12 mouse cellular contexts compared by ENCODE assay signal in the genomic region with DNA sequence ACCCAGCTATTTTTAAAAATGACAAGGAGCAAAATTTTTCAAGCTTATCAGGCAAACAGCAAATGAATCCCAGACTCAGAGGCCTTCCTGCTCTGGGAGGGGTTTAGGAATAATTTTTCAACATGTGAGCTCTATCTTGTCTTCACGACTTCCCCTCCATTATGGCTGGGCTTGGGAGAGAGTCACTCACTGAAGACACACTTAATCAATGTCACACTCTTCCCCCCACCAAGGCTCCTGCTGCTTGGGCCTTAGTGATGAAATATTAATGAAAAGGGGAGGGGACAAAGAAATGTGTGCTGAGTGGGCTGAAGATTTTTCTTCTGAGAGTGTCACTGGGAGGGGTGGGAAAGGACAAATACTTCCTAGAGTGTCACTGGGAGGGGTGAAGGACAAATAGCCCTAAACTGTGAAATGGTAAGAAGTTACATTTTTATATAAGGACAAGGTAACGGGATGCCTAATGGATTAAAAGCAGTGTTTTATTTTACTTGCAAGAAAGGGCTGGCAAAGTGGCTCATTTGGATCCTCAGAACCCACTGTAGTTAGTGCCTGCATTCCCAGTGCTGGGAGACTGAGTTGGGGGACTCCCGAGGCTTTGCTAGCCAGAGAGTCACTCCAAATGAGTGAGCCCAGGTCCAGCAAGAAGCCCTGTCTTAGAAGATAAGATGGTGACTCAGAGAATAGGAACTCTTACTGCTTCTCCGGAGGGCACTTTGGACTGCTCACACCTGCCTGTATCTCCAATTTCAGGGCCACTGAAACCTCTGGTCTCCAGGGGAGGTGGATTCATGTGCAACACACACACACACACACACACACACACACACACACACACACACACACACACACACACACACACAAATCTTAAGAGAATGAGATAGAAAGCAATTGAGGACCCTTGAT.
DNase-seq lines count a peak whose midpoint lies in the region; ATAC-seq and TF ChIP-seq lines count a peak whose summit lies in the region.
"Had no signal": no experiment of that assay in that cellular context is flagged by ENCODE, and none has a peak within 500 bp of the region (broad histone marks: within the 10 kb centered on the region; RNA-seq: fewer than 3 reads in every experiment).

No protein-coding gene starts in this region.

- H3K4me3 ChIP-seq in layer of hippocampus, adult 2 months = no peak overlapping the region
- H3K4me3 ChIP-seq in forebrain, embryonic 16.5 days (replicated peaks; ENCODE audit: low read length) = no peak overlapping the region
- peak overlapping the region; percentile 51 for H3K4me3 ChIP-seq in midbrain, embryonic 10.5 days

- H3K36me3 ChIP-seq in forebrain, embryonic 16.5 days (ENCODE audit: control insufficient read depth, insufficient read depth) = no peaks in the 10 kb centered on the region
- H3K36me3 ChIP-seq in midbrain, embryonic 10.5 days = no peaks in the 10 kb centered on the region

- H3K4me1 ChIP-seq in forebrain, embryonic 16.5 days (replicated peaks; ENCODE audit: control insufficient read depth, insufficient read depth, low read length) = peaks cover 24% of the 10 kb centered on the region
- peaks cover 68% of the 10 kb centered on the region for H3K4me1 ChIP-seq in midbrain, embryonic 10.5 days

- TF ChIP-seq CTCF in layer of hippocampus, adult 2 months (conservative IDR thresholded peaks at IDR 0.05) = no peak

- no peak for DNase-seq in layer of hippocampus, adult 2 months (ENCODE audit: low spot score in 2 of 2)
- no peak for DNase-seq in layer of hippocampus, adult 18-20 months (ENCODE audit: low spot score in 2 of 2)
- peak; percentile 32 for DNase-seq in midbrain, embryonic 10.5 days (ENCODE audit: low spot score)
- peak; percentile 43 for DNase-seq in retina, postnatal 1 day
- DNase-seq in ovary, postnatal 10 days (ENCODE audit: low spot score) = no peak
- no peak for DNase-seq in spleen, adult 12 weeks (ENCODE audit: low spot score)
- DNase-seq in thymus, postnatal 4 days = no peak
- DNase-seq: heart, postnatal 10 days; spleen, adult 18-20 months; thymus, postnatal 25 days had no signal

- no peaks in the 10 kb centered on the region for H3K9me3 ChIP-seq in forebrain, embryonic 16.5 days (ENCODE audit: control insufficient read depth, low read length)
- H3K9me3 ChIP-seq in midbrain, embryonic 10.5 days (replicated peaks) = no peaks in the 10 kb centered on the region

- 0 out of 2 replicates have a peak overlapping the region, but pooled peaks have one; percentile 16 for H3K9ac ChIP-seq in forebrain, embryonic 16.5 days (replicated peaks; ENCODE audit: low read depth, low read length)

- WGBS in forebrain, embryonic 16.5 days = 13% methylated on average over 4 of the region's 4 CpGs
- WGBS in midbrain, embryonic 10.5 days = 32% methylated on average over 4 of the region's 4 CpGs

- no peaks in the 10 kb centered on the region for H3K27me3 ChIP-seq in forebrain, embryonic 16.5 days (replicated peaks; ENCODE audit: control insufficient read depth, insufficient read depth, low read length)
- no peaks in the 10 kb centered on the region for H3K27me3 ChIP-seq in midbrain, embryonic 10.5 days (ENCODE audit: low read depth, poor library complexity, severe bottlenecking)
- H3K27me3 ChIP-seq: Patski had no signal

- H3K27ac ChIP-seq in layer of hippocampus, adult 2 months = peak overlapping the region; percentile 86; the same call in 1 of the 2 replicates
- peak overlapping the region; percentile 95 for H3K27ac ChIP-seq in forebrain, embryonic 16.5 days (ENCODE audit: low read length)
- peak overlapping the region; percentile 96 for H3K27ac ChIP-seq in midbrain, embryonic 10.5 days (replicated peaks)

- no peak overlapping the region for H3K4me2 ChIP-seq in forebrain, embryonic 16.5 days (ENCODE audit: low read length)

- peak; percentile 23; the same call in 1 of the 2 replicates for ATAC-seq in forebrain, embryonic 16.5 days
- ATAC-seq: Patski had no signal

Comparison
In these comparisons a context has a peak if more than half of its experiments do, and no peak if none do; other contexts are left out.
1. DNase-seq: peak in midbrain, embryonic 10.5 days (single experiment) and retina, postnatal 1 day (single experiment); none in layer of hippocampus, adult 2 months (0 of 2), layer of hippocampus, adult 18-20 months (0 of 2), ovary, postnatal 10 days (single experiment), spleen, adult 12 weeks (single experiment) and thymus, postnatal 4 days (single experiment).
2. Peak in every context shown above with its lines, with median percentiles within 50 percentile points of each other: H3K27ac ChIP-seq.